Mouse (Mus musculus) gastrocnemius, postnatal 14 days (tissue): ENCODE data around the gene Pabpc4. TPM values are rescaled to one million over a fixed set of nuclear protein-coding genes. Genes with fewer than 3 reads are reported as not detected.
A peak's percentile ranks its signal among the peaks of the same experiment; 100 is the strongest.

Source experiments
- DNase-seq: peaks from one replicate; pipeline ENCODE4 v3.0.0; 2021; ENCODE audit warnings: mixed read lengths
- intact Hi-C: fragments of 180-260 bp; cut with DNase I; formaldehyde crosslinking; loops from one replicate; pipeline ENCODE4 v1.15.1; 2025; ENCODE audit warnings: low total_unique reads
- long read RNA-seq, 2 experiments: library from polyadenylated mRNA; stranded (forward); transcript quantifications; one replicate each; pipeline ENCODE4 v2.0.0; 2021
- total RNA-seq, 2 experiments: library from RNA; stranded (reverse); gene quantifications; 2 replicates each; pipeline ENCODE4 v1.2.3; 2021

Pabpc4 gene
- 100 to 1,000 TPM; 286 to 288 TPM for total RNA-seq
- long read RNA-seq, experiment 1, transcript Pabpc4-202 (15 exons, 3,019 nt), result minor isoform, 17 of 96 reads
- long read RNA-seq, experiment 1, transcript Pabpc4-204 (14 exons, 3,111 nt), result major isoform, 19 of 96 reads
- long read RNA-seq, experiment 1, partial matches to known transcripts, result 24 of 96 reads
- long read RNA-seq, experiment 1, other reads (novel, unspliced or antisense), result 34 of 96 reads
- long read RNA-seq, experiment 2, transcript Pabpc4-204 (14 exons, 3,111 nt), result minor isoform, 19 of 95 reads
- long read RNA-seq, experiment 2, transcript Pabpc4-202 (15 exons, 3,019 nt), result major isoform, 22 of 95 reads
- long read RNA-seq, experiment 2, partial matches to known transcripts, result 14 of 95 reads
- long read RNA-seq, experiment 2, other reads (novel, unspliced or antisense), result 37 of 95 reads

- no peak for DNase-seq
- intact Hi-C loops, result no loop called here
These were observed at the start of gene Pabpc4 for GRCm38 (mm10) chr4:123261721-123262401. TSS of gene Pabpc4 (plus strand) at chr4:123262351.

- DNase-seq, result no peak
- intact Hi-C loops, result no loop called here
These were observed 48.2 kb upstream of the Pabpc4 start for GRCm38 (mm10) chr4:123213975-123214374.

GRCm38 (mm10) chr4:123215367-123215766, 46.8 kb upstream of the Pabpc4 start:
- intact Hi-C loops, result no loop called here
- no peak for DNase-seq

- intact Hi-C loops, result no loop called here
- DNase-seq, result peak; percentile 32
These were observed 45.4 kb upstream of the Pabpc4 start for GRCm38 (mm10) chr4:123216782-123217181.

GRCm38 (mm10) chr4:123219720-123220357, 42.3 kb upstream of the Pabpc4 start:
- intact Hi-C loops, result loop anchor here (2.0 kb wide), 1 partner anchor 33 kb away; no protein-coding TSS in a partner anchor
- peak; percentile 69 for DNase-seq

- intact Hi-C loops, result no loop called here
- DNase-seq, result no peak
These were observed 41.5 kb upstream of the Pabpc4 start for GRCm38 (mm10) chr4:123220637-123221036.

GRCm38 (mm10) chr4:123223309-123223708, 38.8 kb upstream of the Pabpc4 start:
- intact Hi-C loops, result no loop called here
- DNase-seq, result no peak

GRCm38 (mm10) chr4:123225718-123226403, 36.3 kb upstream of the Pabpc4 start:
- peak; percentile 68 for DNase-seq
- intact Hi-C loops, result no loop called here

GRCm38 (mm10) chr4:123227707-123228106, 34.4 kb upstream of the Pabpc4 start:
- DNase-seq, result peak; percentile 74
- intact Hi-C loops, result no loop called here

GRCm38 (mm10) chr4:123228270-123228669, 33.9 kb upstream of the Pabpc4 start:
- intact Hi-C loops, result no loop called here
- DNase-seq, result peak; percentile 75

- intact Hi-C loops, result no loop called here
- DNase-seq, result peak; percentile 60
These were observed 33.0 kb upstream of the Pabpc4 start for GRCm38 (mm10) chr4:123229166-123229565.

GRCm38 (mm10) chr4:123232841-123233240, 29.3 kb upstream of the Pabpc4 start:
- no peak for DNase-seq
- intact Hi-C loops, result no loop called here

GRCm38 (mm10) chr4:123233492-123234084, 28.6 kb upstream of the Pabpc4 start, which contains the start of gene Heyl:
TSS of gene Heyl (plus strand) at chr4:123233556.
- peak; percentile 74 for DNase-seq
- intact Hi-C loops, result no loop called here

GRCm38 (mm10) chr4:123235835-123236430, 26.2 kb upstream of the Pabpc4 start:
- intact Hi-C loops, result no loop called here
- no peak for DNase-seq

- intact Hi-C loops, result no loop called here
- DNase-seq, result no peak
These were observed 25.6 kb upstream of the Pabpc4 start for GRCm38 (mm10) chr4:123236431-123237031.

GRCm38 (mm10) chr4:123237386-123238266, 24.5 kb upstream of the Pabpc4 start:
- DNase-seq, result peak; percentile 51
- intact Hi-C loops, result no loop called here

- peak; percentile 90 for DNase-seq
- intact Hi-C loops, result no loop called here
These were observed 22.6 kb upstream of the Pabpc4 start for GRCm38 (mm10) chr4:123239361-123240203.
